ENCODE assay signal across 21 mouse cellular contexts in genomic region chr1:42933613-42934012, GRCm38 (mm10). TPM values are rescaled to one million over a fixed set of nuclear protein-coding genes. Genes with fewer than 3 reads are reported as not detected.
"Had no signal": no experiment of that assay in that cellular context is flagged by ENCODE, and none has a peak within 500 bp of the region (broad histone marks: within the 10 kb centered on the region; RNA-seq: fewer than 3 reads in every experiment).

No protein-coding gene starts in this region.

- H3K9ac ChIP-seq: limb, embryonic 12.5 days; limb, embryonic 15.5 days; liver, embryonic 14.5 days; liver, postnatal 0 days; neural tube, embryonic 12.5 days; neural tube, embryonic 15.5 days; stomach, embryonic 15.5 days had no signal

- H3K9me3 ChIP-seq: limb, embryonic 12.5 days; limb, embryonic 15.5 days; neural tube, embryonic 12.5 days; neural tube, embryonic 15.5 days; stomach, embryonic 15.5 days had no signal

- H3K4me1 ChIP-seq: limb, embryonic 12.5 days; limb, embryonic 15.5 days; neural tube, embryonic 12.5 days; neural tube, embryonic 15.5 days; stomach, embryonic 15.5 days had no signal

- ATAC-seq: inflammation-experienced regulatory T-cells, adult 6 months; intestine, embryonic 16.5 days; liver, postnatal 0 days had no signal

- H3K36me3 ChIP-seq: limb, embryonic 12.5 days; limb, embryonic 15.5 days; neural tube, embryonic 12.5 days; neural tube, embryonic 15.5 days; stomach, embryonic 15.5 days had no signal

- H3K27me3 ChIP-seq: limb, embryonic 12.5 days; limb, embryonic 15.5 days; neural tube, embryonic 12.5 days; neural tube, embryonic 15.5 days; stomach, embryonic 15.5 days had no signal

- H3K27ac ChIP-seq: layer of hippocampus, adult 2 months; limb, embryonic 12.5 days; limb, embryonic 15.5 days; liver, embryonic 14.5 days; neural tube, embryonic 12.5 days; neural tube, embryonic 15.5 days; stomach, embryonic 15.5 days had no signal

- H3K4me2 ChIP-seq: limb, embryonic 12.5 days; limb, embryonic 15.5 days; liver, embryonic 11.5 days; midbrain, embryonic 11.5 days; neural tube, embryonic 12.5 days; neural tube, embryonic 15.5 days; stomach, embryonic 15.5 days had no signal

- DNase-seq: kidney, adult 18-20 months; kidney, adult 9 months; kidney, postnatal 25 days; layer of hippocampus, adult 9-11 months; liver, postnatal 0 days; midbrain, embryonic 14.5 days; right cerebral cortex, postnatal 25 days; spleen, adult 18-20 months; thymus, postnatal 25 days had no signal

- H3K4me3 ChIP-seq: layer of hippocampus, adult 2 months; limb, embryonic 12.5 days; limb, embryonic 15.5 days; neural tube, embryonic 12.5 days; neural tube, embryonic 15.5 days; stomach, embryonic 15.5 days had no signal

RNA-seq across cellular contexts. Expression of gene Gpr45, which starts 19.1 kb away (rescaled TPM):
- total RNA-seq: megakaryocyte-erythroid progenitor cell, adult 5-6 weeks had no signal
